Mouse (Mus musculus) midbrain, embryonic 14.5 days (tissue): ENCODE measurements around the gene Foxred1. TPM values are rescaled to one million over a fixed set of nuclear protein-coding genes. Genes with fewer than 3 reads are reported as not detected.

ENCODE experiments used
- polyA plus RNA-seq: library from polyadenylated mRNA; unstranded; fragments of >200 nt; fragmentation: Nextera tagmentation; extraction: Ambion mirVana; gene quantifications from 2 replicates; pipeline ENCODE4 v1.2.1, GENCODE M21; 2014

Foxred1 gene
- polyA plus RNA-seq, 1 experiment from 2014 or later: 40.6 TPM

Other genes starting within 250 kb of the Foxred1 start
- 11.1 and 12.5 TPM in 2 replicates for gene St3gal4, start 91.8 kb downstream of the Foxred1 start, polyA plus RNA-seq
- 74.6 and 81.0 TPM in 2 replicates for gene Dcps, start 35.0 kb downstream of the Foxred1 start, polyA plus RNA-seq
- 49.0 and 72.5 TPM in 2 replicates for gene Srpr, start 10.9 kb downstream of the Foxred1 start, polyA plus RNA-seq
- 4.0 and 6.3 TPM in 2 replicates for gene Tirap, start 10.8 kb downstream of the Foxred1 start, polyA plus RNA-seq
- gene Fam118b, start 56.8 kb upstream of the Foxred1 start, polyA plus RNA-seq: 65.1 and 68.3 TPM in 2 replicates
- 18.1 and 19.4 TPM in 2 replicates for gene Rpusd4, start 56.8 kb upstream of the Foxred1 start, polyA plus RNA-seq
- gene Cdon, start 210.1 kb upstream of the Foxred1 start, polyA plus RNA-seq: 3.5 and 6.4 TPM in 2 replicates